Mouse (Mus musculus): ENCODE results near the gene Unc13d.

Gene Unc13d

DNA sequence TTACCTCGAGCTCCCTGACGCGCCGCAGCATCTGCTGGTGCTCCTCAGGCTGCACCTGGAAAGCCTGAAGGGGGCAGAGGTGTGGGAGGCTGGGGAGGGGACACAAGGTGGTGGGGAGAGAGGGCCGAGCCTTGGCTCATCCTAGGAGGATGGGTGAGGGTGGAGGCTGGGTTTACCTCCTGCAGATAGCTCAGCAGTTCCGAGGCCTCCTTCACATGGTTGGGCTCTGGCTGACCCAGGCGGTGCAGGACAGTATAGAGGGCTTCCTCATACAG, 1.6 kb downstream of the Unc13d start:
- no peak for DNase-seq

DNA sequence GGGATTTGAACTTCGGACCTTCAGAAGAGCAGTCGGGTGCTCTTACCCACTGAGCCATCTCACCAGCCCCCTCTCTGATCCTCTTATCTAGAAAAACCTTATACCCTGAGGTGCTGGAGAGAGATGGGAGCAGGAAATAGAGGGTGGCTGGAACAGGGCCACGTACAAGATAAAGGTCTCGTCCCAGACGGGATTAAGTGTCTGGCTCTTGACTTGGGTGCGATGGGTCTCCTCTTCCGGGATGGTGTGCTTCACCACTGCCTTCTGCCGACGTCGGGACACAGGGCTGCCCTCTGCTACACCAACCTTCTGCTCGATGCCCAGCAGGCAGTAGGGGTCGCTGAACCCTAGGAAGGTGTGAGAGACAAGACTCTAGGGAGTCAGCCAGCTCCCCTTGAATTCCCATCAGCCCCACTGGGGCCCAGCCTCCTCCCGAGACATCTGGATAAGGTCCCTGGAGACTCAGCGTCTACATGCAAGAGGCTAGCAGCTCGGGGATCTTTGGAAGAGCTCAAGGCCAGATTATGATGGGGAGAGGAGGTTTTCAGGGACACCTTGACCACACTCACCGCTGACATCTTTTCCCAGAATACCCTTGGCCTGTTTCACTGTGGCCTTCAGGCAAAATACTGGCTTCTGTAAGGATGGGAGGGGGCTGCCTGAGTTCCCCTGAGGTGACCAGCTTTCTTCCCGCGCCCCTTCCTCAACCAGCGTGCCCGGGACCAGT, 2.1 kb downstream of the Unc13d start:
- DNase-seq, result no peak

DNA sequence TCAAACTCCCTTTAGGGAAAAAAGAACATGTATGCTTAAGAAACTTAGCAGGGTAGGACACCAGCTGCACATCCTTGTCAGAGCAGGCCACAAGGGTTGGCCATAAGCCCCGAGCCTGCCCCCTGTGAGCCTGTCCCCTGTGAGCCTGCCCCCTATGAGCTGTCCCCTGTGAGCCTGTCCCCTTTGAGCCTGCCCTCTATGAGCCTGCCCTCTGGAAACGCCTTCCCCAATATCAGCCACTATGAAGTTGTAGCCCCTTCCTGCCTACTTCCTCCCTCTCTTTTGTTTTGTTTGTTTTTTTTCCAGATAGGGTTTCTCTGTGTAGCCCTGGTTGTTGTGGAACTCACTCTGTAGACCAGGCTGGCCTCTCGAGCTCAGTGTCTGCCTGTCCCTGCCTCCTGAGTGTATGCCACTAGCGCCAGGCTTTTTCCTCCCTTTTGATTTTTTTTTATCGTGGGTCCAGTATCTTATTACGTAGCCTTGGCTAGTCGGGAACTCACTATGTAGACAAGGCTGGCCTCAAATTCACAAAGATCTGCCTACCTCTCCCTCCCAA, 3.2 kb downstream of the Unc13d start:
- no peak for DNase-seq

GRCm38 (mm10) chr11:116072608-116073007, 5.2 kb downstream of the Unc13d start:
- no peak for DNase-seq

- DNase-seq, result no peak
Measured at GRCm38 (mm10) chr11:116071510-116071909, 6.3 kb downstream of the Unc13d start.

- DNase-seq, result no peak
Measured at GRCm38 (mm10) chr11:116065345-116065744, 12.4 kb downstream of the Unc13d start.

- no peak for DNase-seq
Measured at GRCm38 (mm10) chr11:116064187-116064867, 13.4 kb downstream of the Unc13d start.

GRCm38 (mm10) chr11:116063562-116063961, 14.2 kb downstream of the Unc13d start:
- no peak for DNase-seq

- DNase-seq, result no peak
Measured at GRCm38 (mm10) chr11:116062521-116062920, 15.2 kb downstream of the Unc13d start.

- DNase-seq, result no peak
Measured at GRCm38 (mm10) chr11:116061641-116062415, 15.9 kb downstream of the Unc13d start.

DNA sequence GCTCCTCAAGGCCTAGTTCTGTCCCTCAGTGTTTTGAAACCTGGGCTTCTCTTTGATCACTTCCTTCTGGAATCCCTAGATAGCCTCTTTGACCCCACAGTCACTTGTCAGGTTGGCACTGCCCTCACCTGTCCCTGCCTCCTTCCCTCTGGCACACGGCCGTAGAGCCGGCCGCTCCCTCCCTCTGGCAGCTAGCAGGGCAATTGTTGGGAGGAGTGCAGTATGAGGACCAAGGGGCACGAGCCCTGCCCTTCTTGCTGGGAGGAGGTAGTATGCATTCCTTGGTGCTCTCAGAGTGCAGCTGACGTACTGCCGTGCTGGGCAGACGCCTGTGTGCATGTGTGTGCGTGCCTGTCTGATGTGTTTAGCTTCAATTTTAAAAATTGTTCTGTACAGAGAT, 17.2 kb downstream of the Unc13d start:
- DNase-seq, result no peak

GRCm38 (mm10) chr11:116059691-116060025, 18.1 kb downstream of the Unc13d start:
- DNase-seq, result no peak

GRCm38 (mm10) chr11:116058868-116059690, 18.7 kb downstream of the Unc13d start:
- no peak for DNase-seq

DNA sequence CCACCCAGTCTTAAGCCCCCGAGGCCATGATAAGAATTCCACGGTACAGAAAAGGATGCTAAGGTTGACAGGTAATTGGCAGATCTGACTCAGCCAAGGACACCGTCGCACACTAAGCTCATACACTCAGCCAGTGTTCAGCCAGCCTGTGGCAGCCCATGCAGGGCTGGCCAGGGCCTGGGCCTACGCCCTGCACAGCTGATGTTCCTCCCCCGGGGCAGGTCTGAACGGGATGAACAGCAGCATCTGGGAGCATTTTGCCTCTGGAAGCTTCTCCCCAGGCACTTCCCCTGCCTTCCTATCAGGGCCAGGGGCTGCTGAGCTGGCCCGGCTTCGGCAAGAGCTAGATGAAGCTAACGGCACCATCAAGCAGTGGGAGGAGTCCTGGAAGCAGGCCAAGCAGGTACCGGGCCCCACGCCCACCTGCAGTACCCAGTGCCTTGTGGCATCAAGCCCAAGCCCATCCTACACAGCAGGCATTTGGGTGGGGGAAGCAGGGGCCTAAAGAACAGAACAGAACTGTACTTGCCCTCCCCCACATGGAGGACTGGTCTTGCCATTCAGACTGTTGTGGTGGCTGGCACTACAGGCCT, 19.6 kb downstream of the Unc13d start:
- DNase-seq, result no peak

DNA sequence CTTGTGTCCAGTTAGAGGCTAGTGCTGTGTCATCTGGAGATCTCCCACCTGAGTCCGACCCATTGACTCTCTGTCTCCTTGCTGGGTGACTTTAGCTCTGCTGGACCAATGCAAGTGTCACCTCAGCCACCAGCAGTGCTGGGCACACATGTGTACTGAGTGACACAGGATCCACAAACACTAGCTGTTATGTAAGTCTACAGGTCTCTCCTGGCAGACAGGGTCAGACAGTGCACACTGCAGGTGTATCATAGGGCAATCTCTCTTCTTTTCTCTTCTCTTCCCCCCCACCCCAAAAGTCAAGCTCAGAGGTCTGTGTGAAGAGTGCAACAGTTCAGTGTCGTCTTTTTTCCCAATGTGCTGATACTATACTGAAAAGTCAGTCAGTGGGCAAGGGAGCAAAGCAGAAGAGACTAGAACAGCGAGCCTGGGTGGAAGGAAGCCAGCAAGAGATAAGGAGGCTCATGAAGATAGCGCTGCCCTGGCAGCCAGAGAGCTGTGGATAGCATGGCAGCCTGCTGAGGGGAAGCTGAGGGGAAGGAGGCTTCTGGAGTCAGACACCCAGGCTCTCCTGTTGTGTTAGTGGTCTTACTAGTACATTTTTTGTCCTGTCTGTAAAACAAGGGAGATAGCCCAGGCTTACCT, 20.4 kb downstream of the Unc13d start:
- DNase-seq, result no peak

DNA sequence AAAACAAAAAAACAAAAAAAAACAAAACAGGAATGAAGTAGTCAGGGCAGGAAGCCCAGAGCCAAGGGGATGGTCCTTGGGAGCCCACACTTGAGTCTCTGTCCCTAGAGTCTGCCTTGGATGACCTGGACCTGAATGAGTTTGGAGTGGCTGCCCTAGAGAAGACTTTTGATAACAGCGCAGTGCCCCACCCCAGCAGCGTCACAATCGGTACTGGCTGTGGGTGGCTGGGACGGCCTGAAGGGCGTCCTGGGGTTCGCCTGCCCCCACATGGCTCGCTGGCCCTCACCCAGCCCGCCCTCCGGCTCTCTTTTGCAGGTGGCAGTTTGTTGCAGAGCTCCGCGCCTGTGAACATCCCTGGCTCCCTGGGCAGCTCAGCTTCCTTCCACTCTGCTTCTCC, 21.9 kb downstream of the Unc13d start:
- DNase-seq, result no peak

DNA sequence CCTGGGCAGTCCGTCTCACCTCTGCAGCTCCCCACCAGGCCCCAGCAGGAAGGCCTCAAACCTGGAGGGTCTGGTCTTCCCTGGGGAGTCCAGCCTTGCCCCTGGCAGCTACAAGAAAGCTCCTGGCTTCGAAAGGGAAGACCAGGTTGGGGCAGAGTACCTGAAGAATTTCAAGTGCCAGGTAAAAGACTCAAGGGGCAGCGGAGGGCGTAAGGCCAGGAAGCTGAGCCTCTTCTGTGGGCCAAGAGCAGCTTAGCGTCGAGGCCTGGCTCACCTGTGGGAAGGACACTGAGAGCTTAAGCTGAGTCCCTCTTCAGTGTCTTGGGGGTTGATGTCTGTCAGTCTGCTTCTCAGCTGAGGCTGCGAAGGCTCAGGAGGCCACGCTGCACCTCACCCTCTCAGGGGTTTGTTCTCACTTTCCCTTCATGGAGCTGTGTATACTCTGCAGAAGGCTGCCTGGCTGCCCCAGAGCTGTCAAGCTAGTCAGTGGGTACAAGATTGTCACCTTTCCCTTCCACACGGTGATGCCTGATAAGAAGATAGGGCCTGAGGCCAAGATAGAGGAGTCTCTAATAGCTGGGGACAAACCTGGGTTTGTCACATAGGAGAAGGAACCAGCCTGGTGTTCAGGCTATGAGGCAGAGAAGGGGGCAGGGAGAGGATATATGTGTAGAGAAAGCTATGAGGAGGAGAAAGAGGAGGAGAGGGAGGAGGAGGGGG, 24.1 kb downstream of the Unc13d start:
- DNase-seq, result no peak

DNA sequence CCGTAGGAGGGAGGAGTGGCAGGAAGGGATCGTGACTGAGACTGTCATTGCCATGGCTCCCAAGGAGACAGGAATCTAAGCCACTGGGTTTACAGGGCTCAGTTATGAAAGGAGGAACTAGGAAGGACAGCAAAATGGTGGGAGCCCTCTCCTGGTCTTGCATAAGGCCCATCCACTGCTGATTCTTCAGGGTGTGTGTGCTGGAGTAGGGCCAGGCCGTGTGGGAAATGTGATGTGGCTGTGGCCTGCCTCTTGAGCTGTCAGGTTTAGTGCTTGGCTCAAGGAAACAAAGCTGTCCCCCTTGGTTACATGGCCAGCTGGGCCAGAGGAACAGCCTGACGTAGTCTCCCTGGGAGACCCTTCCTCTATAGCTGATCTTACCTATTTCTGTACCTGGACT, 27.6 kb downstream of the Unc13d start:
- no peak for DNase-seq

DNA sequence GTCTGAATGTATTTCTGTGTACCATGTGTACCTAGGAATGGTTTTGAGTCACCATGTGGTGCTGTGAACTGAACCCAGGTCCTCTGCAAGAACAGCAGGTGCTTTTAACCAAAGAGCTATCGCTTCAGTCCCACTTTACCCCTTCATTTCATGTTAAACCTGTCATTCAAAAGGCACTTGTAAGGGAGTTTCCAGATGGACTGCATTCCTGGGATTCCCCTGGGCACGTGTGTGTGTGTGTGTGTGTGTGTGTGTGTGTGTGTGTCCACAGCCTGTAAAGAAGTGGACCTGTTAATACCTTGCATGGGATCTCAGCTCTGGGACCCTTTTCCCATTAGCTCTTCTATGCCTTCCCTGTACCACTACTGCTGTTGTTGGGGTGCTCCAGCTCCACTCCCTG, 28.2 kb downstream of the Unc13d start:
- no peak for DNase-seq

DNA sequence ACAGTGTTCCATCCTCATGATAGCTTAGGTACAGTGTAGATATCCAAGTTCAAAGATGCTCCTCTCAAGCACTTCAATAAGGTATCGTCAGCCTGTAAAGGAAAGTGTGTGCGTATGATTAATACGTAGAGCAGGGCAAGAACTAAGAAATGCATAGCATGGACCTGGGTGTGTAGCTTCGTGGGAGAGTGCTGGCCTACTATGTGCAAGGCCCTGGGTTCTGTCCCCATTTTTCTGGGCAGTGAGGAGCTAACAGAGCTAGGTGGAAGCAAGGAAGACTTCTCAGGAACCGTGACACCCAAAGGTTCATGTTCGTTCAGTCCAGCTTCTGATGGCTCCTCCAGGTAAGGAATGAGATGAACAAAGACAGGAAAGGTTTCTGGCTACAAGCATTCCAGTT, 32.6 kb downstream of the Unc13d start:
- DNase-seq, result no peak

DNA sequence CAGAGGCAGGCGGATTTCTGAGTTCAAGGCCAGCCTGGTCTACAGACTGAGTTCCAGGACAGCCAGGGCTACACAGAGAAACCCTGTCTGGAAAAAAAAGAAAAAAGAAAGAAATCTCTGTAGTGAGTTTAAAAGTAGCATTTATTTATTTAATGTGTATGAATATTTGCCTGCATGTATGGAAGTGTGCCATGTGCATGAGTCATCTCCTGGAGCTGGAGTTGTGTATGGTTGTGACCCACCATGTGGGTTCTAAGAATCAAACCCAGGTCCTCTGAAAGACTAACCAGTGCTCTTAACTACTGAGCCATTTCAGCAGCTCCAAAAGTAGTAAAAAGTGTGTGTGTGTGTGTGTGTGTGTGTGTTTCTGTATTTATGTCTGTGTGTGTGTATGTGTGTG, 34.5 kb downstream of the Unc13d start:
- DNase-seq, result no peak
